Mouse (Mus musculus): ENCODE measurements around the gene Exosc7.

The Exosc7 gene

DNA sequence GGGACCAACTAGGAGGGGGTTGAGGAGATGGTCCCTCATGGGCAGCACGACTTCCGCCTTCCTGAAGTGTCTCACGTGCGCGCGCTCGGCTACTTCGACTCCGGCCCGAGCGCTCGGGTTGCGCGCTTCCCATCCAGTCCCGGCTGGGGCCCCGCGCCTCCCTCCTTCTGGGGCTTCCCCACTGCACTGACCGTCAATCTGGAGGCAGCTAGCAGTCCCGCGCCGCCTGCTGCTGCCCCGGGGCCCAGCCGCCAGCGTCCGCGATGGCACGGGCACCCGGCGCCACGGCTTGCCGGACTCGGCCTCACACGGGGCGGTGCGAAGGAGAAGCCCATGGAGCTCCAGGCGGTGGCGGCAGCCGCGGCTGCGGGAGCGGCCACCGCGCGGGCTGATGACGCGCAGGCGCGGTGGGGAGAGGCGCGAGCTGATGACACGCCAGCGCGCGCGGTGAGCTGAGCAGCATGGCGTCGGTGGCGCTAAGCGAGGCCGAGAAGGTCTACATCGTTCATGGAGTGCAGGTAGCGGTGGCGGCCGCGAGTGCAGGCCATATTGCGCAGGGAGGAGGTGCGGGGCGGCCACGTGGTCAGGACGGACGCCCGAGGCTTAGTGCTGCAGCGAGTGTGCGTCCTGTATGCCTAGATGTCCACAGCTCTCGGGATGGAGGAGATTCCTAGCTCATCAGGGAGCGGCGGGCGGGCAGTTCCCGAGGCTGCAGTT, at the start of gene Exosc7, which contains the start of gene Zdhhc3:
TSS of gene Exosc7 (plus strand) at position 411 of the 717 bp plus-strand sequence.
TSS of gene Zdhhc3 (minus strand) at position 401 of the 717 bp plus-strand sequence.
- peak; percentile 92 to 93 for DNase-seq (ENCODE audit: low spot score in 2 of 2)

DNA sequence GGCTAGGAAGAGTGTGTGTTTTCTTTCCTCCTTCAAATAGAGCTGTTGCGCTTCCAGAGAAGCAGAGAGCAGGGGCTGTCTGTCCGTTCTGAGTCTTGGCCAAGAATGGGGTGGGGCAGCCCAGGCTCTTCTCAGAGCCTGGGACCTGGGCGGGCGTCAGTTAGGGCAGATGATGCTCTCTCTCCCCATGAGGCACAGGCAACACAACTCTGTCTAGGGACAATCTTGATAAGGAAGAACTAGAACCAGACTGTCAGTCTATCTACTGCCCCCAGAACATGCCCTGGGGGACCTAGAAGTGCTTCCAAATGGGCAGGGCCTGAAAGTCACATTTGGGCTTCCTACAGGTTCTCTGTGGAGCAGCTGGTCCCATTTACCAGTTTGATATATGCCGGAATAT, 33.9 kb upstream of the Exosc7 start:
- DNase-seq (ENCODE audit: low spot score in 2 of 2) = no peak

DNA sequence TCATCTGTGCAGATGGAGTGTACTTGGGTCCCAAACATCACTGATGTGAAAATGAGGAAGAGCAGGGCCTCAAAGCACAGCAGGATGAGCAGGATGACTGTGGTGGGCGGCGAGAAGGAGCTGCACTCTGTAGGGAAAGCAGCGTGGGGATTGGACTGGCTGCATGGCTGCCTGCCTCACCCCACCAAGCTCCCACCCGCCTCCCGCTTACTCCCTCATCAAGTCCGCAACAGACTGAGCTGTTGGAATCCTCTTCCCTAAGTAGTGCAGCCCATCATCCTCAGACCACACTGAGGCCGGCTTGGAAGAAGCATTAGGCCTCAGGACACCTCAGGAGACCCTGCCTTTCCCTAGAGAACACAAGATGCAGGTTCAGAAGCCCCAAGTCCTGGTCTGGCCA, 32.7 kb upstream of the Exosc7 start:
- DNase-seq (ENCODE audit: low spot score in 2 of 2) = no peak

DNA sequence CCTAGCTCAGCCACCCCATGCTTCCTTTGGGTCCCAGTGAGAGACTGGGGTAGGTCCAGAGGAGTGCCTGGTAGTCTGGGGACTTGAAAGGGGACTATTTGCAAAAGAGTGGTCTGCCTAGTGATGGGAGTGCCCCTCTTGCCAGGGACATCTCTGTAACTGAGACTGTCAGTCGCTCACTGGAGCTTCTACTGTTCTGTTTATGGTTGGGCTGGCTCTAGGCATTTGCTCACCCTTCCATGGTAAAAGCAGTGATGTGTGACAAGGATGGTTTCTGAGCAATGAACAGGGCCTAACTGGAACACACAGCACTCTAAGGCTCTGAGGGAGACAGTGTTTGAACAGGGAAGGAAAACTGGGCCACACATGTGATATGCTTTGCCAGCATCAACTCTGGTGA, 32.2 kb upstream of the Exosc7 start:
- no peak for DNase-seq (ENCODE audit: low spot score in 2 of 2)

DNA sequence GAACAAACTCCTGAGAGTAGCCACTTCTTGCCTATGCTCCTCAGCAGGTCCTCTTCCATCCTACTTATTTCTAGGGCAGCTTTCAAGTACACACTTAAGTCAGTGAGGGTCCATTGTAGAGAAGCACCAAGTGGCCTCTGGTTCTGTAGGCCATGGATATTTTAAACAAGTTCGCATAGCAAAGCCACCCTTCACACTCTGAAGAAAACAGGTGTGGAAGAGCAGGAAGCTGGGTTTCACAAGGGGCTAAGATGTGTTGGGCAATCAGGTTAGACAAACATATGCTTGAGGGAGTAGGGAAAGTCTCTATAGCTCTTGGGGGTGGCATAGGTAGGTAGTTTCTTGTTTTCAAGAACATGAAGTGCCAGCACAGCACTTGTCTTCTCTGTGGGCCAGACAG, 27.6 kb upstream of the Exosc7 start:
- DNase-seq (ENCODE audit: low spot score in 2 of 2) = no peak

DNA sequence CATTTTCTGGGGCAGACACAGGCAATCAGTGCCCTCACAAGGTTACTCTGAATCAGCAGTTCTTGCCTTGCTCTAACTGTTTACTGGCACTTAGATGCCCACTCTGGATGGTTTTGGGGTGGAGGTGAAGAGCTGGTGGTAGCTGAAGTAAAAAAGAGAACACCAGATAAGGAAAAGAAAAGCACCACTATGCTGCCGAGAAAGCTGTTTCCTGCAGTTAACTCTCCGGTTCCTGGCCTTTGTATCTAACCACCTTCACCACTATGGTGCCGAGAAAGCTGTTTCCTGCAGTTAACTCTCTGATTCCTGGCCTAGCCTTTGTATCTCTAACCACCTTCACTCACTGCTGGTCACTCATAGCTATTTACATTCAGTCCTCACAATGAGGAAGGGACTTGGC, 25.5 kb upstream of the Exosc7 start:
- no peak for DNase-seq (ENCODE audit: low spot score in 2 of 2)

DNA sequence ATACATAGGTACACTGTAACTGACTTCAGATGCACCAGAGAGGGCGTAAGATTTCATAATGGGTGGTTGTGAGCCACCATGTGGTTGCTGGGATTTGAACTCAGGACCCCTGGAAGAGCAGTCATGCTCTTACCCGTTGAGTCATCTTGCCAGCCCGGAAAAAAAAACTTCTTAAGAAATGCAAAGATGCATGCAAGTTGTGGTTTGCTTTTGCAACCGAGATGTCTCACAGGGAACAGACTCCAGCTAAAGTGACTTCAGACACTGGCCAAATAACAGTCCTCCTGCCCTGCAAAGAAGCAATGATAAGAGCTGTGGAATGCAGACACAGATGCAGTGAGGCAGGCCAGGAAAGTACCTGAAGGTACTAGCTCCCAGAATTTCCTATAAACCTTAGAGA, 22.2 kb upstream of the Exosc7 start:
- DNase-seq (ENCODE audit: low spot score in 2 of 2) = no peak

DNA sequence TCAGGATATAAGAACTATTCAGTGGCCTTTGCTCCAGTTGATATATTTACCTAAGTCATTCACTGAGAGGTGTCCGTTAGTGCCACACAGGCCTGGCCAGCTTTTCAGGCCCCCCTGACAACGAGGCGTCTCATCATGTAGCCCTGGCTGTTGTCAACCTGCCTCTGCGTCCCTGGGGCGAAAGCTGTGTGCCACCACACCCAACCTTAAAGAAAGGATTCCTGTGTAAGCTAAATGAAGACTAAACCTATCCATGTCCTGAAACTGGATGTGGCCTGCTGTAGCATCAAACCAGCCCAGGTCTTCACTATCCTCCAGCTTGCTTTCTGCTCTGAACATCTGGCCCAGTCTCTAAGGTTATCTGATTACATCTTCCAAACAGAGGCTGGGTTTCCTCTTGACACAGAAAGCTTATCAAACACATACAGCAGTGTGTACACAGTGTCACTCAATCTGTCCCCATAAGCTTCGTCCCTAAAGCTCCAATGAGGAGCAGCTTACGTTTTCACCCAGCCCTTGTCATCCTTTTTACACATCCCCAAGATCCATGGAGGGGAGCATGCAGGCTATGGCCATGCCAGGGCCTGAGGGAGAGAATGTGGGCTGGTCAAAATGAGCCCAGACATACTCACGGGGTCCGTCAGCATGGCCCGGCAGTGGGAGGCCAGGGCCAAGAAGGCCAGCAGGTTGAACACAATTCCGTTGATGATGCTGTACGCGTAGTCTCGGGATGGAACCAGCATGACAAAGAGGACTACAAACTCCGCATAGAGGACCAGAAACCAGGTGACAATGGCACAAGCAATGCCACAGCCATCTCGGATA, 13.2 kb upstream of the Exosc7 start:
- no peak for DNase-seq (ENCODE audit: low spot score in 2 of 2)

DNA sequence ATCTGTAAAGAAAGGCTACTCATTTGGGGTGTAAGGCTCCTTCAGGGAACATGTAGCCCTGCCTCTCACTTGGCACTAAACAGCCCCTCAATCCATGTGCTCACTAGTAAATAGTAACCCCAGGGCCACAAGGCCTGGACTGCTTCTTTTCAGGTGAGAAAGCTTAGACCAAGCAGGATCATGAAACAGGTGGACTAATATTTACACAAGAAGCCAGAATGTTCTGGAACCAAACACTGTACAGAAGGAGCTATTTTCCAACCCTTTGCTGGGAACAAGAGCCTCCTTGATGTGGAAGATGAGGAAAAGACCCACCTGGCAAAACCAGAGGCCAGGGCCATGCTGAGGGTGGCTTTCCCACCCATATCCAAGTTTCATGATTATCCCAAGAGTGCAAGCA, 9.6 kb upstream of the Exosc7 start:
- no peak for DNase-seq (ENCODE audit: low spot score in 2 of 2)

DNA sequence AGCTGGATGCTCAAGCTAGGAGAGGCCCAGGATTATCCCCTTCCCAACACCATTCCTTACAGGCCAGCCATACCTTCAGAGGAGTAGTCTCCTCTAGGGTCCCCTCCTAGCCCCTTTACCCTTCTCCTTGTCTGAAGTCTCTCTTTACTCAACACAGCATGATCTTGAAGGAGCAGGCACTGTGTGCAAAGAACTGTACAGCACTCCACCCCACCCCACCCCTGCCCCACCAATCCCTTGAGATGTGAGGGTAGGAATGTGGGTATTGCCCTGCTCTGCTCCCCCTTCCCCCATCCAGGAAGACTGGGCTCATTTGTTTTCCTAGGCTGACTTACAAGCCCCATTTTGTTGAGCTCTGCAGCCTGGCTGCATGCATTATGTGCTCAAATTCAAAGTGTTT, 8.7 kb upstream of the Exosc7 start:
- DNase-seq (ENCODE audit: low spot score in 2 of 2) = no peak

DNA sequence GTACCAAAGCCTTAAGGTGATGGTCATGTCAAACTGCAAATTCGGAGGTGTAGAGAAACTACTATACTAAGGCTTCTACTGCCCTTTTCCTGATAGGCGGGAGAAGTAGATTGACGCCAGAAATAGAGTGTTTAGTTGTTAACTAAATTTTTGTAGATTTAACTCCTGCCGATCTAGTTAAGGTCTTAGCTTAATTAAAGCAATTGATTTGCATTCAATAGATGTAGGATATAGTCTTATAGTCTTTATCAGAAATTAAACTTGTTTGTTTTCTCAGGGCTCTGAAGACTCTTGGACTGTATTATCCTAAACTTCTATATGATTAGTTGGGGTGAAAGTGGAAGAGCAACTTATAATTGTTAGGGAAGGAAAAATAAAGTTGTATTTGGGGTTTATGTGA, 5.8 kb upstream of the Exosc7 start:
- no peak for DNase-seq (ENCODE audit: low spot score in 2 of 2)

DNA sequence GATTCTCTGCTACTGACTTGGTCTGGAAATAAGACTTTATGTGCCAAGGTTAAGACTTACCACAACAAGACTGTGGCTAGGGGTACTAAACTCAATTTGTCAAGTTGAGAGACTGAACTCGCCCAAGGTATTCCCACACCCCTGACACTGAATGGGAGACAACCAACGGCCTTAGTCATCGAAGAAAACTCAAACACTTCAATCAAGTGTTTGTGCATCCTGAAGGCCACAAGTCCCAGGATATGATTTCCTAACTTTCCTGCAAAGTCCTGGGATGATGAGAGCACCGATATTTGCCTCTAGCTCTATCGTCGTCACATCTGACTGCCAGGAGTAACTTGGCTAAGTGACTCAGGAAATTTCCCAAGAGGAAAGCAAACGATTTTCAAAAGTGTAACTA, 3.8 kb upstream of the Exosc7 start:
- no peak for DNase-seq (ENCODE audit: low spot score in 2 of 2)

DNA sequence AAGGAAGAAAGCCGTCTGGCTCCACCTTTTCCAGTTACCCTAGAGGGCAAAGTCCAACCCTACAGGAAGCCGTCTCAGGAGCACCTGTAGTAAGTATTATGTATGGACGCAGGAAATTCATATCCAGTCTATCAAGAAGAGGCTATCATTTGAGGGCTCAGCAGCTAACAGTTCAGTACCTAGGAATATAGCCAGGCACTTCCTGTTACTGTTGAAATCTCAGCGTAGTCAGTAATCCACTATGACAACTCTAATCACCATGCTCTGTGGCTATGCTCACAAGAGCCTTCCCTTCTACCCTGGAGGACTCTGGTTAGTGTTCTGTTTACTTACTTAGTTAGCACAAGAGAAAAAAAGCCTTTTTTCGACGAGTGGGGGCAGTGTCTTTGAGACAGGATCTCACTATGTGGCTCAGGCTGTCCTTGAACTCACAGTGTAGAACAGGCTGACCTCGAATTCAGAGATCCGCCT, 1.2 kb upstream of the Exosc7 start:
- DNase-seq (ENCODE audit: low spot score in 2 of 2) = no peak

DNA sequence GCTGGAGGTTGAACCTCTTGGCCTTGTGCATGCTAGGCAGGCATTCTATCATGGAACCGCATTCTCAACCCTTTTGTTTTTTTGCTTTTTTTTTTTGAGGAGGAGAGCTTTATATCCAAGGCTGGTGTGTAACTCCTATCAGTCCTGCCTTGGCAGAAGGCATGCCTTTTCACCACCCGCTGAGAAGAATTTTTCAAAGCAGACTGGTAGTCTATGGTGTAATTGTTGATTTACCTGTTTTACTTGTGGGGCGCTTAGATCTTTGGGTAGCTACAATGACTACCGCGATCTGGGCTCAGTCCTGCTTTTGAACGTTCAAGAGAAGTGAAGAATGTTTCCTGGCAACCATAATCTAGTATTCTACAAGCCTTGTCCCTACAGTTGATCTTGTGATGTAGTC, 916 bp downstream of the Exosc7 start:
- DNase-seq (ENCODE audit: low spot score in 2 of 2) = no peak

DNA sequence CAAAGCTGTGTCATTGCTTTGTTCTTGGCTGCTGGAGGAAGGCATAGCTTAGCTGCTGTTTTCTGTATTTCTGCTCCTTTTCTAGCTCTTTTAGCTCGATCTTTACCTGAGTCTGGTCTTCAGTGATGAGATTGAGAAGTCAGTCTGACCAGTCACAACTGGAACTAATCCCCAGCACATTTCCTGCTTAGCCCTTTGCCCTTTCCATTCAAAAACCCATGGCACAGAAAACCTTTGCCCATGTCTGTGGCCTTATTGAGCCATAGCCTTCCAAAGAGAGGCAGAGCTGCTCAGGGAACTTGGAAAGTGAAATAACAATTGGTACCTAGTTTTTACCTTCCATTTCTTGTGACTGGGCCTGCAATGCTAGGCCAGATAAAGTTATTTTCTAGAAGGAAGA, 2.6 kb downstream of the Exosc7 start:
- DNase-seq (ENCODE audit: low spot score in 2 of 2) = no peak

DNA sequence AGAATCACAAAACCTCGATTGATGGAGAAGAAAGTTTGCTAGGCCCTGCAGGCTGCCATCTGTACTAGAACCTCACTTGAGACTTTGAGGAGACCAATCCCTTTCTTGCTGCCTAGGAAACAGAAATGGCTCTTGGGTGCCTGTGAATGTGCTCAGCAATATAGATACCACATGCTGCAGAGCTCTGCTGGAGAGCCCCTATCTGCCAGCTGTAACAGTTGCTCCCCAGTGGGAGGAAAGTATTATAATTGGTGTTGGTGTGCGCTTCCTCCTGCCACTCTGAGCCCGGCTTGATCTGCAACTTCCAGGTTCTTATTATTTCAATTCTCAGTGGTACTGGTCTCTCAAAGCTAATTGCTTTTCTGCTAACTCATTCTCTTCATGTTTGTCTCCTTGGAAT, 10.0 kb downstream of the Exosc7 start:
- DNase-seq (ENCODE audit: low spot score in 2 of 2) = no peak

DNA sequence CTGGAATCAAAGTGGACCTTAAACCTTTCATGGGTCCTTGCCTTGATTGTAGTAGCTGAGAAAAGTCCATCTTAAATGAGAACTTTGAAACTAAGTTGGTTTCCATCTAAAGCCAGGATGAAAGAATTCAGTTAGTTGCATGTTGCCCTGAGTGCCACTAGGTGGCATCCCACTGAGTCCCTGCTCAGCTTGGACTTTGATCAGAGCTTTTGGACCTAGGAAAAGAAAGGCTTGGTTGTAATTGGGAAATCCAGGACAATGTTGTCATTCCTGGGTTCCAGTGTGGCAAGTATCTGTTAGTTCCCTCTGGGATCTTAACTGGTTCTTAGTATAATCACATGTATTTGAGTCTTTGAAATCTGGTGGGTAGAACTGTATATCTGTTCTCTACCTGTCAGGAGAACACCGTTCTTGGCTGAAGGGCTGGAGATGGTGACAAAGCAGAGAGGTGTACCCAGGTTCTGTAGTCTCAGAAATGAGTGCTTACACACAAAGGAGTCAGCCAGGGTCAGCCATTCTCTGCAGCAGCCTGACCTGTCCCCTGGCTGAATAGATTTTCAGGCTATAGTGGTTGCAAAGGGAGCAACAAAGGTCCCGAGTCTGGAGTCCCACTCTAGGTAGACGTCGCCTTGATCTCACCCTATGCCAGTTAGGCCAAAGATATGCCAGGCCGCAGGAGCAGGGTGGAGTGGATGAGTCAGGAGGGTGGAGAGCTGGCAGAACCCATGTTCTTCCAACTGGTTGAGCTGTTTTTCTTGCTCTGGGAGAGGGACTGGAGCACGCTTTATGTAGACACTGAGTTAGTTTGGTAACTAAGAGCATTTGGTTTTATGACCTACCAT, 10.8 kb downstream of the Exosc7 start:
- DNase-seq (ENCODE audit: low spot score in 2 of 2) = no peak

DNA sequence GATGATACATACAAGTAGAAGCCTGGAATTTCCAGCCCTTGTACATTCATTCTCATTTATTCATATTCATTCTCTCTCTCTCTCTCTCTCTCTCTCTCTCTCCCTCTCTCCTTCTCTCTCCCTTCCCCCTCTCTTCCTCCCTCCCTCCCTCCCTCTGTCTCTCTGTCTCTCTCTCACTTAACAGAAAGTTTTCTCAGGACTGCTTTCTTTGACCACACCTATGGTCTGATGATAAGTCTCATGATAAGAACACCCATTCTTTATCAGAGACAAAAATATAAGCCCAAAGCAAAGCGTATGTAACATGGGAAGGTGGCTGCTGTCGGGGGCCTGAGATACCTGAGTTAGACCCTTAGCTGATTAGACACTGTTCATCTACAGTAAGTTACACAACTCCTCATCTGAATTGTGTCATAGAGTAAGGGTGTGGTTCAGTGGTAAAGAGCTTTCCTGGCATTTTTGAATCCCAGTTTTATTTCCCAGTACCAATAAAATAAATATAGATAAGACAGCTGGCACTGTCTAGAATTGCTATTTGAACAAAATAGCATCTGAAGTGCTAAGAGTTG, 11.5 kb downstream of the Exosc7 start:
- DNase-seq (ENCODE audit: low spot score in 2 of 2) = no peak

DNA sequence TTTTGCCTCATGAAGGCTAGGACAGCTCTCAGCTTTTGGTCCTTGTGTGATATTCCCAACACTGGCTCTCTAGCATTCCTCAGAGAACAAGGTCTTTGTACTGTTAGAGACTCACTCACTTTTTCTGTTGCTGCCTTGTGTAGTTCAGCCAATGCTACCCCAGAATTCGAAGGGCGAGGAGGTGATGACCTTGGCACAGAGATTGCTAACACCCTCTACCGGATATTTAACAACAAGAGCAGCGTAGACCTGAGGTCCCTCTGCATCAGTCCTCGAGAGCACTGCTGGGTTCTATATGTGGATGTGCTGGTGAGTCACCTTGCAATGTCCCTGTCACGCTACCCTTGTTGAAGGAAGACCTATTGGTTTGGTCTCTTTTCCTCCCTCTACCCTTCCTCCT, 14.6 kb downstream of the Exosc7 start:
- no peak for DNase-seq (ENCODE audit: low spot score in 2 of 2)

DNA sequence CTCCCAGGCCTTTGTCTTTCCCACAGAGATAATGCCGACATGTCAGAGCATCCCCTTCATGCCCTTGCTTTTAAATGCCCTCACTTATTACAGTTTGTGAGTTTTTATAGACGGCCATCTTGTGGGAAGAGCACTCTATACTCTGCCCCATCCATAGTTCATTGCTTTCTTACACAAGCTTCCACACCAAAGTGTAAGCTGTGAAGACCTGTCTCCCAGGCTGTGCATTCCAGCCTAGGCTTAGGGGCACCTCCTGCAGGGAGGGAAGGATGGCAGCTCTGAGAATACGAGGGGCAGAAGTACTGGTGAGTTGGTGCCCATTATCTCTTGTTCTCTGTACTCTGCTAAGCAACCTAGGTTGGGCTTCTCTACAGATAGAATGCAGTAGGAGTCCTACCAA, 20.0 kb downstream of the Exosc7 start:
- no peak for DNase-seq (ENCODE audit: low spot score in 2 of 2)

DNA sequence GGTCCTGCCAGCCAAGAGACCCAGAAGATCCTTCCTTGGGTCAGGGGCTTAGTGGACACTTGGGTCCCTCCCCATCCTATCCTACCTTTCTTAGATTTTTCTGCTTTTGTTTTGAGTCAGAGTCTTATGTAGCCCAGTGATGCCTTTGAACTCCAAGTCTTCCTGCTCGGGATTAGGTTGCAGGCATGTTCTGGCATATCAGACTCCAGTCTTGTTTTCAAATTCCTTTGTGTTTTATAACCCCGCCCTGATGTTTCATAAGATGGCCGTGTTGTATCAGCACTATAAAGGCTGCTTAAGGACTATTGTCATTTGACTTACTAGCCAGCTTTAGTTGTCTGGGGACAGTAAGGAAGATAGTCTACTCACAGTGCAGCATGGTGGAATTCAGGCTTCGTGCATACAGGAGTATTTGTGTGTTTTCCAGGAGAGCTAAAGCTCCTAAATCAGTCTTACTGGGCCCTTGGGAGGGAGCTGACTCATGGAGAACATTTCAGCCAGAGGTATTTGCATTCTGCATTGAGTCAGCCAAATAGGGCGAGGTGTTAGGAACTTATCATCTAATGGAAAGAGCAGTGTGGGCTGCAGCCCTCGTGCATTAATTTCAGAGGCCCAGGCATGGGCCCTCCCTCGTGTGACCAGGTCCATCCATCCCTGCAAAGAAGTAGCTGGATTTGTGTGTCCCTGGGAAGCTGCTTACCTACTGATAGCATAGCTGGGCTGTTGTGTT, 24.1 kb downstream of the Exosc7 start:
- no peak for DNase-seq (ENCODE audit: low spot score in 2 of 2)
